Mouse (Mus musculus) CH12.LX (cell line): ENCODE measurements around the gene Foxd3. TPM values are rescaled to one million over a fixed set of nuclear protein-coding genes. Genes with fewer than 3 reads are reported as not detected.

Experiments used
- DNase-seq: peaks from one replicate; pipeline ENCODE4 v3.0.0-alpha.2; 2013; ENCODE audit errors: extremely low read depth
- H3K27ac ChIP-seq: 2 replicates; pipeline ENCODE4 v1.5.1; 2012; ENCODE audit warnings: low read depth, mild to moderate bottlenecking, control low read depth, moderate library complexity; ENCODE audit not compliant: insufficient read depth
- H3K27me3 ChIP-seq: replicated peaks from 2 replicates; pipeline ENCODE3; 2012; ENCODE audit warnings: inconsistent platforms
- H3K36me3 ChIP-seq, 2 experiments: replicated peaks in 1 of 2; 2 replicates each; pipeline versions ENCODE3 to v1.6.1; 2012; ENCODE audit warnings: inconsistent platforms in 1 of 2, low read length in 1 of 2, mild to moderate bottlenecking in 1 of 2, mixed read lengths in 1 of 2, moderate library complexity in 1 of 2; ENCODE audit not compliant: control insufficient read depth in 1 of 2, insufficient read depth in 1 of 2
- H3K4me1 ChIP-seq, 2 experiments: 2 replicates each; pipeline ENCODE4 v1.6.1; 2012; ENCODE audit warnings: inconsistent platforms in 1 of 2, moderate library complexity in 1 of 2; ENCODE audit not compliant: insufficient read depth in 2 of 2, control insufficient read depth in 1 of 2
- H3K4me2 ChIP-seq: 2 replicates; pipeline ENCODE4 v1.6.1; 2012; ENCODE audit warnings: low read depth, mild to moderate bottlenecking, control low read depth; ENCODE audit not compliant: poor library complexity, insufficient read depth, severe bottlenecking
- H3K4me3 ChIP-seq, 3 experiments: fragments of 150-350 bp in 1 of 3; sonication (generic) in 1 of 3; replicated peaks in 1 of 3; 2 replicates each; pipeline versions ENCODE3 to v1.5.1; 2011 to 2012; ENCODE audit warnings: low read depth in 2 of 3, low read length in 2 of 3, mild to moderate bottlenecking in 2 of 3, moderate library complexity in 2 of 3, control low read depth in 1 of 3, improper control_type of control experiment in 1 of 3, inconsistent platforms in 1 of 3, mixed read lengths in 1 of 3; ENCODE audit not compliant: poor library complexity in 1 of 3
- H3K79me2 ChIP-seq: replicated peaks from 2 replicates; pipeline ENCODE4 v1.6.1; 2012; ENCODE audit warnings: mild to moderate bottlenecking, moderate library complexity; ENCODE audit not compliant: control insufficient read depth, poor library complexity, insufficient read depth, severe bottlenecking; ENCODE audit errors: extremely low read depth
- H3K9ac ChIP-seq: 2 replicates; pipeline ENCODE4 v1.6.1; 2012; ENCODE audit warnings: low read depth, mild to moderate bottlenecking, control low read depth, moderate library complexity; ENCODE audit not compliant: insufficient read depth
- H3K9me3 ChIP-seq: replicated peaks from 2 replicates; pipeline ENCODE3; 2012; ENCODE audit warnings: low read length, inconsistent platforms, mixed read lengths
- BHLHE40 ChIP-seq: IDR thresholded peaks from 2 replicates; pipeline ENCODE4 v1.6.1; 2011; ENCODE audit warnings: mild to moderate bottlenecking, low read depth, low read length, improper control_type of control experiment
- CHD1 ChIP-seq: IDR thresholded peaks from 2 replicates; pipeline ENCODE4 v1.6.1; 2012; ENCODE audit warnings: low read depth, low read length, improper control_type of control experiment, inconsistent platforms
- E2F4 ChIP-seq: IDR thresholded peaks from 2 replicates; pipeline ENCODE4 v1.6.1; 2011; ENCODE audit warnings: low read depth, low read length, improper control_type of control experiment; ENCODE audit not compliant: insufficient replicate concordance
- ELF1 ChIP-seq: IDR thresholded peaks from 2 replicates; pipeline ENCODE4 v1.6.1; 2014; ENCODE audit warnings: low read depth, mild to moderate bottlenecking, inconsistent platforms, low read length, improper control_type of control experiment
- ETS1 ChIP-seq: conservative IDR thresholded peaks from 2 replicates; pipeline ENCODE4 v1.6.1; 2012; ENCODE audit warnings: low read depth, mild to moderate bottlenecking, inconsistent platforms, low read length, improper control_type of control experiment, moderate library complexity
- IRF4 ChIP-seq: IDR thresholded peaks from 2 replicates; pipeline ENCODE4 v1.6.1; 2014; ENCODE audit warnings: low read depth, mild to moderate bottlenecking, inconsistent platforms, low read length, improper control_type of control experiment
- JUN ChIP-seq: IDR thresholded peaks from 2 replicates; pipeline ENCODE4 v1.6.1; 2011; ENCODE audit warnings: low read depth, mild to moderate bottlenecking, low read length, improper control_type of control experiment, moderate library complexity; ENCODE audit not compliant: insufficient read depth
- JUND ChIP-seq: conservative IDR thresholded peaks from 2 replicates; pipeline ENCODE4 v1.6.1; 2011; ENCODE audit warnings: low read depth, low read length, improper control_type of control experiment
- KAT2A ChIP-seq: IDR thresholded peaks from 2 replicates; pipeline ENCODE4 v1.6.1; 2012; ENCODE audit warnings: low read length, improper control_type of control experiment, inconsistent platforms; ENCODE audit not compliant: insufficient replicate concordance
- MAX ChIP-seq: IDR thresholded peaks from 2 replicates; pipeline ENCODE4 v1.6.1; 2011; ENCODE audit warnings: low read length, improper control_type of control experiment
- MXI1 ChIP-seq: IDR thresholded peaks from 2 replicates; pipeline ENCODE4 v1.6.1; 2011; ENCODE audit warnings: mild to moderate bottlenecking, low read depth, low read length, improper control_type of control experiment
- MYC ChIP-seq: IDR thresholded peaks from 2 replicates; pipeline ENCODE4 v1.6.1; 2011; ENCODE audit warnings: low read depth, mild to moderate bottlenecking, improper control_type of control experiment, low read length
- NRF1 ChIP-seq: IDR thresholded peaks from 2 replicates; pipeline ENCODE4 v1.6.1; 2014; ENCODE audit warnings: low read depth, mild to moderate bottlenecking, inconsistent platforms, low read length, improper control_type of control experiment, moderate library complexity
- POLR2A ChIP-seq: IDR thresholded peaks from 2 replicates; pipeline ENCODE4 v1.6.1; 2011; ENCODE audit warnings: low read depth, mild to moderate bottlenecking, improper control_type of control experiment, low read length
- POLR2AphosphoS2 ChIP-seq: IDR thresholded peaks from 2 replicates; pipeline ENCODE4 v1.6.1; 2011; ENCODE audit warnings: low read depth, low read length, improper control_type of control experiment
- RCOR1 ChIP-seq: conservative IDR thresholded peaks from 2 replicates; pipeline ENCODE4 v1.6.1; 2012; ENCODE audit warnings: low read depth, mild to moderate bottlenecking, inconsistent platforms, low read length, improper control_type of control experiment
- SIN3A ChIP-seq: IDR thresholded peaks from 2 replicates; pipeline ENCODE4 v1.6.1; 2012; ENCODE audit warnings: low read length, improper control_type of control experiment, inconsistent platforms
- TCF12 ChIP-seq: IDR thresholded peaks from 2 replicates; pipeline ENCODE4 v1.6.1; 2014; ENCODE audit warnings: low read depth, mild to moderate bottlenecking, inconsistent platforms, low read length, improper control_type of control experiment
- UBTF ChIP-seq: IDR thresholded peaks from 2 replicates; pipeline ENCODE4 v1.6.1; 2012; ENCODE audit warnings: low read depth, mild to moderate bottlenecking, inconsistent platforms, low read length, improper control_type of control experiment, moderate library complexity
- USF1 ChIP-seq: IDR thresholded peaks from 2 replicates; pipeline ENCODE4 v1.6.1; 2014; ENCODE audit warnings: low read depth, mild to moderate bottlenecking, inconsistent platforms, low read length, improper control_type of control experiment
- USF2 ChIP-seq: conservative IDR thresholded peaks from 2 replicates; pipeline ENCODE4 v1.6.1; 2011; ENCODE audit warnings: low read depth, low read length, improper control_type of control experiment
- ZKSCAN1 ChIP-seq: IDR thresholded peaks from 2 replicates; pipeline ENCODE4 v1.6.1; 2012; ENCODE audit warnings: low read depth, inconsistent platforms, low read length, improper control_type of control experiment, borderline replicate concordance
- ZMIZ1 ChIP-seq: IDR thresholded peaks from 2 replicates; pipeline ENCODE4 v1.6.1; 2012; ENCODE audit warnings: low read depth, mild to moderate bottlenecking, inconsistent platforms, low read length, improper control_type of control experiment
- ZNF384 ChIP-seq: IDR thresholded peaks from 2 replicates; pipeline ENCODE4 v1.6.1; 2012; ENCODE audit warnings: low read depth, low read length, improper control_type of control experiment, inconsistent platforms
- dilution Hi-C: fragments of 300-500 bp; cut with MboI; formaldehyde crosslinking; loops from 2 replicates; pipeline ENCODE4 v1.14.3; 2020; ENCODE audit warnings: low sequenced_read_pairs; ENCODE audit not compliant: extremely low pct_unique_long_range_greater_than_20kb, extremely low pct_ligation_motif_present
- in situ Hi-C: fragments of 300-500 bp; cut with MboI; formaldehyde crosslinking; loops from 3 replicates; pipeline ENCODE4 v1.14.3; 2019; ENCODE audit warnings: low sequenced_read_pairs, low pct_ligation_motif_present, low pct_unique_long_range_greater_than_20kb, mixed read lengths
- polyA plus RNA-seq: library from polyadenylated mRNA; unstranded; fragments of >175 nt; gene quantifications from 2 replicates; pipeline ENCODE4 v1.2.1, GENCODE M21; 2012; ENCODE audit warnings: low read depth; ENCODE audit not compliant: insufficient read length
- total RNA-seq, 2 experiments: library from RNA; depleted of rRNA; stranded (reverse); fragments of 300-350 nt in 1 of 2; fragments of >200 nt in 1 of 2; gene quantifications; 2 replicates each; pipeline ENCODE4 v1.2.3; 2012 to 2014

Foxd3 gene
- total and polyA plus RNA-seq, 3 experiments, result not detected

- no peak overlapping the region for H3K4me2 ChIP-seq
- no peak overlapping the region for H3K9ac ChIP-seq
- no peaks in the 10 kb centered on the region for H3K4me1 ChIP-seq
- dilution Hi-C loops, result no loop called here
- no peak for DNase-seq
- H3K36me3 ChIP-seq, result no peaks in the 10 kb centered on the region
- no peak overlapping the region for H3K27ac ChIP-seq
- in situ Hi-C loops, result no loop called here
- peaks cover 30% of the 10 kb centered on the region for H3K9me3 ChIP-seq
- H3K4me3 ChIP-seq, result no peak overlapping the region
- TF ChIP-seq ELF1 (no peak), JUND (no peak), JUN (no peak), KAT2A (no peak), MYC (no peak), ETS1 (no peak), TCF12 (no peak), ZKSCAN1 (no peak), RCOR1 (no peak), CHD1 (no peak)
- no peaks in the 10 kb centered on the region for H3K79me2 ChIP-seq
- H3K27me3 ChIP-seq, result no peaks in the 10 kb centered on the region
These were observed 7.6 kb downstream of the Foxd3 start for GRCm38 (mm10) chr4:99663710-99664109.

GRCm38 (mm10) chr4:99670203-99670851, 14.2 kb downstream of the Foxd3 start:
- Histone ChIP-seq H3K27me3 (no peaks in the 10 kb centered on the region), H3K4me3 (no peak overlapping the region), H3K36me3 (no peaks in the 10 kb centered on the region), H3K4me2 (no peak overlapping the region), H3K79me2 (no peaks in the 10 kb centered on the region), H3K9ac (no peak overlapping the region), H3K4me1 (no peaks in the 10 kb centered on the region), H3K27ac (no peak overlapping the region), H3K9me3 (peaks cover 15% of the 10 kb centered on the region)
- DNase-seq, result no peak
- dilution Hi-C loops (no loop called here), in situ Hi-C loops (no loop called here)
- TF ChIP-seq NRF1, result no peak
- no peak for TF ChIP-seq POLR2A
- TF ChIP-seq E2F4, result no peak
- TF ChIP-seq CHD1, result no peak
- no peak for TF ChIP-seq ELF1
- TF ChIP-seq UBTF, result no peak
- no peak for TF ChIP-seq BHLHE40
- no peak for TF ChIP-seq IRF4
- TF ChIP-seq MXI1, result no peak
- TF ChIP-seq ZNF384, result no peak
- TF ChIP-seq KAT2A, result no peak
- no peak for TF ChIP-seq MYC
- no peak for TF ChIP-seq USF1
- TF ChIP-seq SIN3A, result no peak
- TF ChIP-seq ETS1, result no peak
- TF ChIP-seq ZMIZ1, result no peak
- no peak for TF ChIP-seq USF2
- no peak for TF ChIP-seq MAX
- TF ChIP-seq POLR2AphosphoS2, result no peak
